Mouse (Mus musculus) bone marrow macrophage, adult 2 months (primary cell): Measurements from ENCODE around the gene Lrr1.

ENCODE experiments used
- CTCF ChIP-seq: IDR thresholded peaks from 2 replicates; pipeline ENCODE4 v1.5.1; 2012; ENCODE audit warnings: low read depth, mild to moderate bottlenecking, low read length, moderate library complexity
- POLR2A ChIP-seq: IDR thresholded peaks from 2 replicates; pipeline ENCODE4 v1.6.1; 2012; ENCODE audit warnings: mild to moderate bottlenecking, low read depth, low read length, borderline replicate concordance

- TF ChIP-seq CTCF: no peak
- TF ChIP-seq POLR2A: no peak
These were observed 18.3 kb downstream of the Lrr1 start for GRCm38 (mm10) chr12:69186811-69187471.
